Mouse (Mus musculus) kidney, postnatal 14 days (tissue): ENCODE data around the gene Tlcd2.
A peak's percentile ranks its signal among the peaks of the same experiment; 100 is the strongest.

Experiments used
- DNase-seq: peaks from one replicate; pipeline ENCODE4 v3.0.0; 2022; ENCODE audit warnings: mixed read lengths

Tlcd2 gene

GRCm38 (mm10) chr11:75467512-75468215 lies 6.1 kb downstream of the Tlcd2 start:
- DNase-seq, result peak; percentile 82

- no peak for DNase-seq
These were observed 6.9 kb downstream of the Tlcd2 start for GRCm38 (mm10) chr11:75468410-75468809.

DNA sequence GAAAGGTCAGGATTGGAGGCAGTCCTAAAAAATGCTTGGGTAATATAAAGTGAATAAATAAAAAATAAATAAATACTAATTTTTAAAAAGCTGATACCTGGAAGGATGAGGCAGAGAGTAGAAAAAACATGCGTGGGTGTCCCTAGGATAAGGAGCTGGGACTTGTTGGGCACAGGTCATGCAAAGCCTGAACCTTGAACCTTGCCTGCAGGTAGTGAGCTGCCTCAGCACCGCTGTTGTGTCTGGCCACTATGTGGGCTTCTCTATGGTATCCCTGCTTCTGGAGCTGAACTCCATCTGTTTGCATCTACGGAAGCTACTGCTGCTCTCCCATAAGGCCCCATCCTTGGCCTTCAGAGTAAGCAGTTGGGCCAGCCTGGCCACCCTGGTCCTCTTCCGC lies 7.7 kb downstream of the Tlcd2 start:
- no peak for DNase-seq

DNA sequence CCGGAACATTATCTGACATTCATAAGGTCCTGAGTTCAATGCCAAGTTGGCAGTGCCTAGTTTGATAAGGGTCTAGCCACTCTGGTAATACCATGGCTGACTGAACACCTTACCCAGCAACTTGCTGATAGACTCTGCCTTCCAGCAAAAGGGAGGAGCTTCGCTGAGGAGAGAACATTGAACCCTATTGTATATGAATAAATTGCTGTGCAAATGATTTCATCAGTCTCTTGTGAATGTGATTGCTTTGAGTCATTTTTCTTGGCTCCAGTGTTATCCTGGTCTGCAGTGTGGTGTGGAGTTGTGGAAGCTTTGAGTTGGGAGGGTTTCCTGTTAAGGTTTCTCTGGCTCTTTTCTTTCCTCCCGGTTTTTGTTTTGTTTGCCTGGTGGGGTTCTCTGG lies 9.2 kb downstream of the Tlcd2 start:
- no peak for DNase-seq

DNA sequence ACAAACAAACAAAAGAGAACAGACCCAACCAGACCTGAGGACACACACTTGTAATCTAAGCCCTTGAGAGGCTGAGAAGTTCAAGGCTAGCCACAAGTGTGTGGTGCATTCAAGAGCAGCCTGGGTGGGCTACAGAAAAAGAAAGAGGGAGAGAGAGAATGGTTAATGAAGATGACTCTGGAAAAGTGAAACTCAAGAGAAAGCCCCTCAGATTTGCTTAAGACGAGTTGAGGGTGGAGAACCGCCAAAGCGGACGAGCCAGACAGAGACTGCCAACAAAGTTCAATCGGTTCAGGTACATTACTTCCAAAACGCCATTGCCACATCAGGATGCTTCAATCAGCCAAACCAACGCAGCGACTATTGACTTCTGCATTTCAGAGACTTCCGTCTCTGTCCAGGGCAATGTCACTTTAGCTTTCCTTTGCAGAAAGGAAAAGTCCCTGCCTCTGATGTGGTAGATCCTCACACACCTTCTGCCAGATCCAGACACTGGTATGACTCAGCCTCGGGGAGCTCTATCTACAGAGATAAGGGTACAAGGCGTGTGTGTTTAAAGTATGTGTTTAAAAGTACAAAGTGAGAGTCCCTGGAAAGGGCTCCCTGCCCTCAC lies 11.1 kb downstream of the Tlcd2 start:
- DNase-seq, result no peak

DNA sequence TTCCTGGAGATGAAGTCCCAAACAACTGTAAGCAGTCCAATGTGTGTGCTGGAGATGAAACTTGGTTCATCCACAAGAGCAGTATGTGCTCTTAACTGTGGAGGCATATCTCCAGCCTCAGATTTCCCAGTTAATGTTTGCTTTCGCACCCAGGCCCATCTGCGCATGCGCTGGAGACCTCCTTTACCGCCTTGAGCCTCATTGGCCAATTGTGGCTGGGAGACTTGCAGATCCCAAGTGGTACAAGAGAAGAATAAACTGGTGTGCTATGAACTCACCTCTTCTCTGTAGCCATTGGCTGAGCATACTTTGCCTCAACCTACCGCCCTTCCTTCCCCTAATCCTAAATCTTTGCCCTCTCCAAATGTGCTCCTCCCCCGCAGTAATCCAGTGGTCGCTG lies 11.9 kb downstream of the Tlcd2 start:
- no peak for DNase-seq

GRCm38 (mm10) chr11:75486192-75486591 lies 24.7 kb downstream of the Tlcd2 start:
- DNase-seq, result no peak

GRCm38 (mm10) chr11:75486601-75487285 lies 25.2 kb downstream of the Tlcd2 start, which contains the start of gene Prpf8:
Prpf8 (plus strand) TSS chr11:75486816.
- peak; percentile 97 for DNase-seq

GRCm38 (mm10) chr11:75487496-75487895 lies 26.0 kb downstream of the Tlcd2 start:
- DNase-seq, result no peak

- no peak for DNase-seq
These were observed 33.0 kb downstream of the Tlcd2 start for GRCm38 (mm10) chr11:75494296-75495049.

- DNase-seq, result no peak
These were observed 36.6 kb downstream of the Tlcd2 start for GRCm38 (mm10) chr11:75498126-75498525.

DNA sequence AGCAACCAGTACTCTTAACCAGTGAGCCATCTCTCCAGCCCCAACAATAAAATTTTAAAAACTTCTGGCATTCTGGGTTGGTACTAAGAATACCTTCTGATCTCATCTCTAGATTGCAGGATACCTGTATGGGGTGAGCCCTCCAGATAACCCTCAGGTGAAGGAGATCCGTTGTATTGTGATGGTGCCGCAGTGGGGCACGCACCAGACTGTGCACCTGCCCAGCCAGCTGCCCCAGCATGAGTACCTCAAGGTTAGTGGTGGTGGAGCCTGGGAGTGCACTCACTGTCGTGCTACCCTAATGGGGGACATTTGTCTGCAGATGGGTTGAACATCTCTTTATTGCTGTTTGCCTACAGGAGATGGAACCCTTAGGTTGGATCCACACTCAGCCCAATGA lies 46.6 kb downstream of the Tlcd2 start:
- DNase-seq, result no peak

DNA sequence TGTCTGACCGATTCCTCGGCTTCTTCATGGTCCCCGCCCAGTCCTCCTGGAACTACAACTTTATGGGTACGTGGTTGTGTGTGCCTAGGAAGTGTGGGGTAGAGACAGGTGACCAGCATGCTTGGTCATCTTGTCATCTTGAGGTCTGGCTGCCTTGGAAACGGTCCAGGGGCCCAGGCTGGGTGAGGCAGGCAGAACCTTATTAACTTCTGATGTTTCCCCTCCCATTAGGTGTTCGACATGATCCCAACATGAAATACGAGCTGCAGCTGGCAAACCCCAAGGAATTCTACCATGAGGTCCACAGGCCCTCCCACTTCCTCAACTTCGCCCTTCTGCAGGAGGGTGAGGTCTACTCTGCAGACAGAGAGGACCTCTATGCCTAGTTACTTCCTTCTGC lies 47.4 kb downstream of the Tlcd2 start:
- peak; percentile 26 for DNase-seq

DNA sequence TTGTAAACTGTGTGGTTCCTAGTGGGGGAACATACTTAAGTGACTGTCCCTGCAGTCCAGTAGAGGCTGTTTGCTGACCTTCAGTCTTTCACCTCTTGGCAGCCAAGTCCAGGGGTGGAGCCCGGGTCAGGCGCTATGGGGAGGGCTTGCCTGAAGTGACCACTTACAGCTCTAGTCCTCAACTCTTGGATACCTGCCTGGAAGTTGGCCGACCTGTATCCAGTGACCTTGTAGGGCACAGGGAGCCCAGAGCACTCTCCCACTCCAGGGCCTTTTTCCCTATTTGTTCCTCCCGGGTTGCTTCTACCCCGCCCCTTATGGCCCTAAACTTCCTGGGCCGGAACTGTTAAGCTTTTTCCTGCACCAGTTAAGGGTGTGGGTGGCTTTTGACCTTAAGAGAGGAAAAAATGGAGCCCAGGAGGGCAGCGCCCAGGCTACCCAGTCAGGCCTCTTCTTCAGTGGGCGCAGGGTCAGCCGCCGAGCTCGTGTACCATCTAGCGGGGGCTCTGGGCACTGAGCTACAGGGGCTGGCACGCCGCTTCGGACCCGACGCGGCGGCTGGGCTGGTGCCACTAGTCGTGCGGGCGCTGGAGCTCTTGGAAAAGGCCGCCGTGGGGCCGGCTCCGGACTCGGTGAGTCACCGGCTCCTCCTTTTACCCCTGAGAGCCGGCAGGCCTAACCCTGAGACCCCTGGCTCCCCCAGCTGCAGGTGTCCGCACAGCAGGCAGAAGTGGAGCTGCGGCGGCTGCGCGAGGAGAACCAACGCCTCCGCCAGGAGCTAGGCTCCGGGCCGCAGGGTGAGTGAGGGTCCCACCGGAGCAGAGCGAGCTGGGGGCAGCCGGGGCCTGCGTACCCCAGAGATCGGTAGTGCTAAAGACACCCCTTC lies 48.5 kb downstream of the Tlcd2 start, which contains the start of gene Rilp:
TSS of gene Rilp (plus strand) at position 354 of the 886 bp plus-strand sequence.
- peak; percentile 94 for DNase-seq

GRCm38 (mm10) chr11:75510627-75510993 lies 49.1 kb downstream of the Tlcd2 start:
- peak; percentile 96 for DNase-seq

DNA sequence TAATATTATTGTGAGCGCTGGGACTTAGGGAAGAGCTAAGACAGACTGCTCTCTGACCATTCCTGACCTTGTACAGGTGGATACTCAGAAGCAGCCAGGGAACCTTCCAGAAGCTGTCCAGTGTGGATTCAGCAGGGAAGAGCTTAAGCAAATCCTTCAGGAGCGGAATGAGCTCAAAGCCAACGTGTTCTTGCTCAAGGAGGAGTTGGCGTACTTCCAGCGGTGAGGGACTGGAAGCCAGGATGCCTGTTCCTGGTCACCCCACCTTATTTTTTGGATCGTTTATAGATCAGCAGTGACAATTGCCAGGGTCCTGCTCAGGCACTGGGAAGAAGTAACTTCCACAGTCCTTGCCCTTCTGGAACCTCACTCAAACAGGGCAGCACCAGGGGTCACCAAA lies 49.7 kb downstream of the Tlcd2 start:
- peak; percentile 44 for DNase-seq

GRCm38 (mm10) chr11:75512301-75513018 lies 50.9 kb downstream of the Tlcd2 start:
- no peak for DNase-seq

DNA sequence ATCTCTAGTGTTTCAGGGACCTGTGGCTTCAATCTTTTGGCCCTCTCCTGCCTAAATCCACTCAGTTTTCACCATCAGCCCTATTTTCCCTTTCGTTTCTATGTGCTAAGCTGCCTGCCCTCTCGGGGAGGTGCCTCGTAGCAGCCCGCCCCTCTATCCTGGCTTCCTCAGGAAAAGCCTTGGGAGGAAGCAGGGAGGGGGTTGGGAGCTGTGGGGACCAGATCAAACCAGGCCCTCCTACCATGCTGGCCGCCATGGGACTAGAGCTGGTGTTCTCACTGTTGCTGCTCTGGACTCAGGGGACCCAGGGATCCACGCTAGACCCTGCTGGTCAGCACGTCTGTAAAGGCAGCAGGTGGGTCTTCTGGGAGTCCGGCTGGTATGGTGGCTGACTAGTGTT lies 51.8 kb downstream of the Tlcd2 start, which contains the start of gene Scarf1:
TSS of gene Scarf1 (plus strand) at position 205 of the 400 bp plus-strand sequence.
- peak; percentile 81 for DNase-seq

DNA sequence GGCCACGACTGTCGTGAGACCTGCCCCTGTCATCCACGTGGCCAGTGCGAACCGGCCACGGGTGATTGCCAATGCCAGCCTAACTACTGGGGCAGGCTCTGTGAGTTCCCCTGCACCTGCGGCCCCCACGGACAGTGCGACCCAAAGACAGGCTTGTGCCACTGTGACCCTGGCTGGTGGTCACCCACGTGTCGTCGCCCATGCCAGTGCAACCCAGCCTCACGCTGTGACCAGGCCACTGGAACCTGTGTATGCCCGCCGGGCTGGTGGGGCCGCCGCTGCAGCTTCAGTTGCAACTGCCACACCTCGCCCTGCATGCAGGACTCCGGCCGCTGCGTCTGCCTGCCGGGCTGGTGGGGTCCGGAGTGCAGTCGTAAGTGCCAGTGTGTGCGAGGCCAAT lies 53.7 kb downstream of the Tlcd2 start:
- no peak for DNase-seq

- peak; percentile 42 for DNase-seq
These were observed 58.5 kb downstream of the Tlcd2 start for GRCm38 (mm10) chr11:75519834-75520633.
